Mouse (Mus musculus) liver (tissue): ENCODE data around the gene Morf4l1.
A peak's percentile ranks its signal among the peaks of the same experiment; 100 is the strongest.
"Not testable (repeated sequence)": the region's sequence is repeated elsewhere in the genome, so short reads cannot be mapped to it uniquely, and the experiment has no call there.

Experiments
- DNase-seq: peaks from one replicate; pipeline ENCODE4 v3.0.0-alpha.2; 2020; ENCODE audit warnings: mixed read lengths

Morf4l1 gene

GRCm38 (mm10) chr9:90113651-90114566 lies 665 bp downstream of the Morf4l1 start:
- DNase-seq, result peak; percentile 94

- DNase-seq, result peak; percentile 26
These were observed 1.4 kb downstream of the Morf4l1 start for GRCm38 (mm10) chr9:90113151-90113550.

GRCm38 (mm10) chr9:90109386-90109785 lies 5.2 kb downstream of the Morf4l1 start:
- DNase-seq, result no peak

GRCm38 (mm10) chr9:90108272-90108671 lies 6.3 kb downstream of the Morf4l1 start:
- no peak for DNase-seq

DNA sequence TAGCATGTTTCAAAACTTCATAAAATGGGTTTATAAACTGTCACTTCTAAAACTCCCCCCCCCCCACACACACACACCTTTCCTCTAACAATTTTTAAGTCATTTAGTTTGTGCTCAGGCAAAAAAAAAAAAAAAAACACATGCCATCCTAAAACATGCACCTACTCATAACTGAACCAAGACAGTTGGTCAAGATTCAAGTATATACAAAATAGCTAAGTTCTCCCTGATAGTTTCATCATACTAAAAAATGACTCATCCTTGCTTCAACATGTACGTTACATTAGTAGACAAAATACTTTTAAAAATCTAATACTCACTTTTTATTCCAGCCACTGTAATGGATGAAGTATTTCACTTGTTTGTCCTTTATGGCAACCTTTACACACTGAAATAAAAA lies 7.7 kb downstream of the Morf4l1 start:
- no peak for DNase-seq

DNA sequence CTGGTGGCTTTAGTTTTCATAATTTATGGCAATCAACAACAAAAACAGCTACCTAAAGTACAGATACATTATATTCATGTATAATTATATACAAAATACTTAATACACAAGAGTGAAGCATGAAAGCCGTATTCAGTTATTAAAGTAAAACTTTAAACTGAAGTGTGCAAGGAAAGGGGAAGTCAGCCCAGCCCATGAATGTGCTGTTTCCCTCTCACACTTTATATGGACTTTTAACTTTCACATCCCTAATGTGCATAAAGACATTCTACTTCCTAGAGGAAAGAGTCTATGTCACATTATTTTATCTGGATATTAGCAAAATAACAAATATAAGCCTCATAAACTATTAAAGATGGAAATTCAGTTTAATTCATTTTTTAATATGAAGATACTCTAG lies 9.1 kb downstream of the Morf4l1 start:
- no peak for DNase-seq

GRCm38 (mm10) chr9:90100760-90101159 lies 13.8 kb downstream of the Morf4l1 start:
- no peak for DNase-seq

- DNase-seq, result no peak
These were observed 15.6 kb downstream of the Morf4l1 start for GRCm38 (mm10) chr9:90098934-90099333.

- DNase-seq, result no peak
These were observed 25.1 kb downstream of the Morf4l1 start for GRCm38 (mm10) chr9:90089339-90090104.

DNA sequence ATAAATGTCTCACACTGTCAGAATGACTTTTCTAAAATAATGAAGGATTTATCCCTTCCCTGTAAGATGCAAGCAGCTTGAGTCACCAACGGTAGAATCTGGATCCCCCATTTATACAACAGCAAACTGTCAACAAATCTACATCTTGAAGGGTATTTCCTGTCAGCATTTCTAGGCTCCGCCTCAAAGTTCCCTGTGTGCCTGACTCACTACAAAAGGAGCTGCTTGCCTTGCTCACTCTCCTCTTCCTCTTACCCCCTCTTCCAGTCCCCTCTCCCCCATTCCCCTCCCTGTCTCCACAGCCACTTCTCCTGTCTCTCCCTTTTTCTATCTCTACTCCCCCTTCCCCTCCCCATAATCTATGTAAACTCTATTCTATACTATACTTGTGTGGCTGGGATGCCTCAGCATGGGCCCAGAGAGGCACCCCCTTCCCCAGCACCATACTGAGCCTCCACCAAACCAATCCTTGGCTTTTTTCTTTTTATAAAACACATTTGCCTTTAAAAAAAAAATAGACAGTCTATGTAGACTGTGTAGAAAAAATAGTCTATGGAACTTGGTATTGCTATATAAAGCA lies 26.6 kb downstream of the Morf4l1 start:
- DNase-seq, result no peak

DNA sequence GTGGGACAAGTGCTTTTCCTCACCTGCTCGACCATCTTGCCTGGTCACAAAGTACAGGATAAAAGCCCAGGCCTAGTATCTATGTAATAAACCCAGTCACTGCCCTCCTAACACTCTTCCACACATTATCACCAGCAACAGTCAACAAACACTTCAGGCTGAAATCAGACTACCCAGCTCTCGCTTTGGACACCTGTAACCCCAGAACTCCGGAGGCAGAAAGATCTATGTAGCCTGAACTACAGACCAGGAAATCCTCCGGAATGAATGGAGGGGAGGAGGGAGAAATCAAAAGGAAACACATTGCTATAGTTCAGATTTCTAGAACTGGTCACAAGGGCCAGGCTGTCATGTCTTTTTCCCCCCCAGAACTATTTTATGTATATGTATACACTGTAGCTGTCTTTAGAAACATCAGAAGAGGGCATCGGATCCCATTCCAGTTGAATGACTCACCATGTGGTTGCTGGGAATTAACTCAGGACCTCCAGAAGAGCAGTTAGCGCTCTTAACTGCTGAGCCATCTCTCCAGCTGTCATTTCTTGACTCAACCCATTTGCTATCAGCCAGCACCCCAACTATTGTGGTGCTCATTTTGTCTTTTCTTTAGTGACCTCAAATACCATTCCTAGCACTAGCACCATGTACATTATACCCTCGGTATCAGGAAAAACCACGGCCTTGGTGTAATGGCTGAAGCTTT lies 29.7 kb downstream of the Morf4l1 start:
- no peak for DNase-seq

- no peak for DNase-seq
These were observed 30.4 kb downstream of the Morf4l1 start for GRCm38 (mm10) chr9:90084152-90084551.

DNA sequence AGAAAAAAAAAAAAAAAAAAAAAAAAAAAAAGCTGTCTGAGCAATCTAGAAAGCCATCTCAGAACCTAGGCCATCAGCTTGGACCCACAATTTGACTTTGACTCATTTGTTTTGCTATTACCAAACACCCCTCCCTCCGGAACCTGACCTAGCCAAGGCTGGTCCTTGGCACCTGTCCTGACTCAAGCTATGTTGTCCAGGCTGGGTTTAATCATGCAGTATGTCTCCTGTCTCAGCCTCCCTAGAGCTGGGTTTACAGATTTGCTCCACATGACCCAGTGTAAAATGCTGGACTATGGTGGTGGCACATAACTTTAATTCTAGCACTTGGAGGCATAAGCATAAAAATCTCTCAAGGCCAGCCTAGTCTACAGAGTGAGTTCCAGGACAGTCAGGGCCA lies 31.6 kb downstream of the Morf4l1 start:
- DNase-seq, result no peak

- not testable (repeated sequence) for DNase-seq
These were observed 32.6 kb downstream of the Morf4l1 start for GRCm38 (mm10) chr9:90081961-90082360.

DNA sequence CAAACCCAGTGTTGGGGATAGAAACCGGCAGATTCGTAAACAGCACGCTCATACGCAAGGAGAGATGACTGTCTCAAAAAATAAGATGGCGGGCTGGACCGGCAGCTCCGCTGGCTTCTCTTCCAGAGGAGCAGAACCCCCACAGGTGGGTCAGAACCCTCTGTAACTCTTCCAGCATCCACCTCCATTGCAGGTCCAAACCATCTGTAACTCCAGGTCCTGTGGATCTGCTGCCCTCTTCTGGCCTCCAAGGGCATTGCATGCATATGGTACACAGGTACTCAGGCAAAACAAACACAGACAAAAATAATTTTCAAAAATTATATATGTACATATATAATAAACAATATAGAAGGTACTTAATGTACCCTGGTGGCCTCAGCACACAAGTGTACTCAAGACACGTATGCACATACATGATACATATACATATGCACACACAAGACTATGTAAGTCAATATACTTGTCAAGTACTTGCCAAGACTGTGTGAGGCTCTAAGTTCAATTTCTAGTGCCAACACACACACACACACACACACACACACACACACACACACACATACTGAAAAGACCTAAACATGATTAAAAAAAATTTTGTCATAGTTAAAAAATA lies 37.6 kb downstream of the Morf4l1 start:
- DNase-seq, result peak; percentile 69

- no peak for DNase-seq
These were observed 38.4 kb downstream of the Morf4l1 start for GRCm38 (mm10) chr9:90076131-90076530.

- DNase-seq, result no peak
These were observed 39.2 kb downstream of the Morf4l1 start for GRCm38 (mm10) chr9:90075336-90075735.

DNA sequence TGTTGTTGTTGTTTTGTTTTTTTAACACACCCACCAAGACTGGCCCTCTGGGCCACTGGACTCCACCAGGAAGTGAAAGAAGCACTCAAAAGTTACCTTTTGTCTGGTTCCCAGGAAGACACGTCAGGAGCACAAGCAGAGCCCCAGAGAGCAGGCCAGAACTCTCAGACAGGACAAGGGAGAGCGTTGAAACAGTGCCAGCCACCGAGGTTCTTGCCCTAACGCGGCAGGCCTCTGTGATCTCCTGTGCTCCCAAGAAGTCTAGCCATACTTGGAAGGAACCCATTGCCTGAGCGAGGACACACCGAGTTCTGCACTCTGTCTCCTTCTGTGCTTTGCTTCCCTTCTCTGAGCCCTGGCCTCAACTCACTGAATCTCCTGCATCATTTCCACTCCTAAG lies 44.4 kb downstream of the Morf4l1 start:
- DNase-seq, result no peak

DNA sequence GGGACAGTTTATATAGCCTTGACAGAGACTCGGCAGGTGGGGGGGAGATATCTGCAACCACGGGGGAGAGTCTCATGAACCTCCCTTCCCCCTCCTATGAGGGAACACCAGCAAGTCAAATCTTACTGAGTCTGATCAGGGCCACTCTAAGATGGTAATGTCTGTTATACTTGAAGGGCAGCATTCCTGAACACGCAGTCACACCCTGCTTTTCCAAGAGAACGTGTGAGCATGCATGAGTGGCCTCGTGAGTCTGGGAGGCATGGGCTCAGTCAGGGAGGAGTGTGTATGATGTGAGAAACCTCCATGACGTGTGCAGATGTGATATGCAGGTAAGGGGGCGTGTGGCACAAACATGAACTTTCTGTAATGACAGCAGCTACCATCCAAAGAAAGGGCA lies 45.1 kb downstream of the Morf4l1 start:
- DNase-seq, result no peak

- DNase-seq, result no peak
These were observed 45.8 kb downstream of the Morf4l1 start for GRCm38 (mm10) chr9:90068786-90069185.

GRCm38 (mm10) chr9:90067341-90067740 lies 47.2 kb downstream of the Morf4l1 start:
- DNase-seq, result no peak

DNA sequence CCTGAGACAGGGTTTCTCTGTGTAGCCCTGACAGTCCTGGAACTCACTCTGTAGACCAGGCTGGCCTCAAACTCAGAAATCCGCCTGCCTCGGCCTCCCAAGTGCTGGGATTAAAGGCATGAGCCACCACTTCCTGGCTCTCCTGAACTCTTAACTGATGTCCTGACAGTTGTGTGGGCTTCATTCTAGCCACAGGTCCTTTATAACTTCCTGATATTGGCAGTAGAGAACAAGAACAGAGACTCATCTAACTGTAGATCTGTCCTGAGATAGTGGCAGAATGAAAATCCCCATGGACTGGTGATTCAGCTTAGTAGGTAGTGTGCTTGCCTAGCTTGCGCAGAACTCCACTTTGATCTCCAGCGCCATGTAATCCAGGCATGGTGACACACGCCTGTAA lies 53.6 kb downstream of the Morf4l1 start:
- not testable (repeated sequence) for DNase-seq

GRCm38 (mm10) chr9:90060574-90060875 lies 54.0 kb downstream of the Morf4l1 start:
- no peak for DNase-seq
